Mouse (Mus musculus) spleen, embryonic (tissue): ENCODE data around the gene Prdm12.

Experiments used
- CTCF ChIA-PET: fragments of 350-600 bp; sonication (Branson Sonifier 250); formaldehyde crosslinking; loops from one replicate; lab custom pipeline; 2022; lab: Charles Lee

Prdm12 gene

GRCm38 (mm10) chr2:31703226-31703625 lies 63.4 kb downstream of the Prdm12 start:
- CTCF ChIA-PET, result no interaction called here
